Mouse (Mus musculus) liver, adult 2 months (tissue): ENCODE measurements around the gene Syt8. TPM values are rescaled to one million over a fixed set of nuclear protein-coding genes. Genes with fewer than 3 reads are reported as not detected.

Experiments used
- DNase-seq: peaks from one replicate; pipeline ENCODE4 v3.0.0-alpha.2; 2011; ENCODE audit warnings: low read depth, low spot score; ENCODE audit errors: extremely low read depth
- H3K27ac ChIP-seq: fragments of 200-500 bp; replicated peaks from 2 replicates; pipeline ENCODE4 v1.5.1; 2012; ENCODE audit warnings: low read depth, mild to moderate bottlenecking, control low read depth, inconsistent platforms, low read length; ENCODE audit not compliant: insufficient read depth
- H3K27me3 ChIP-seq: fragments of 200-500 bp; 2 replicates; pipeline ENCODE4 v1.6.1; 2012; ENCODE audit warnings: mild to moderate bottlenecking, moderate library complexity, low read length, inconsistent platforms; ENCODE audit not compliant: control insufficient read depth, insufficient read depth
- H3K36me3 ChIP-seq: fragments of 200-500 bp; 2 replicates; pipeline ENCODE4 v1.6.1; 2012; ENCODE audit warnings: low read length, inconsistent platforms; ENCODE audit not compliant: control insufficient read depth, insufficient read depth
- H3K4me1 ChIP-seq: fragments of 200-500 bp; 2 replicates; pipeline ENCODE4 v1.6.1; 2011; ENCODE audit warnings: low read length; ENCODE audit not compliant: control insufficient read depth, insufficient read depth
- H3K4me3 ChIP-seq: fragments of 200-500 bp; 2 replicates; pipeline ENCODE4 v1.5.1; 2011; ENCODE audit warnings: low read depth, mild to moderate bottlenecking, control low read depth, low read length, moderate library complexity; ENCODE audit not compliant: insufficient read depth
- H3K79me2 ChIP-seq: fragments of 200-500 bp; 2 replicates; pipeline ENCODE4 v1.6.1; 2012; ENCODE audit warnings: inconsistent platforms, mild to moderate bottlenecking, low read length, moderate library complexity; ENCODE audit not compliant: control insufficient read depth, insufficient read depth
- H3K9ac ChIP-seq: fragments of 200-500 bp; 2 replicates; pipeline ENCODE4 v1.6.1; 2012; ENCODE audit warnings: low read depth, mild to moderate bottlenecking, control low read depth, inconsistent platforms, low read length
- CTCF ChIP-seq: fragments of 200-500 bp; IDR thresholded peaks from 2 replicates; pipeline ENCODE4 v1.5.1; 2011; ENCODE audit warnings: low read depth, low read length, control low read depth
- POLR2A ChIP-seq: fragments of 200-500 bp; IDR thresholded peaks from 2 replicates; pipeline ENCODE4 v1.6.1; 2011; ENCODE audit warnings: low read length, control low read depth; ENCODE audit not compliant: insufficient read depth; ENCODE audit errors: extremely low read depth
- WGBS: fragments of 180-500 bp; shearing (Covaris S2); methylation state at CpG from one replicate; pipeline ENCODE4 v1.1.7; 2018; 5-methylcytosine and 5-hydroxymethylcytosine counted together
- polyA plus RNA-seq: library from polyadenylated mRNA; depleted of rRNA; stranded (reverse); fragments of >200 nt; gene quantifications from 2 replicates; pipeline ENCODE4 v1.2.3, GENCODE M21; 2012
- total RNA-seq: library from RNA; depleted of rRNA; stranded (reverse); fragments of >200 nt; gene quantifications from 2 replicates; pipeline ENCODE4 v1.2.3, GENCODE M21; 2014

Syt8 gene
- total and polyA plus RNA-seq, 2 experiments = not detected

DNA sequence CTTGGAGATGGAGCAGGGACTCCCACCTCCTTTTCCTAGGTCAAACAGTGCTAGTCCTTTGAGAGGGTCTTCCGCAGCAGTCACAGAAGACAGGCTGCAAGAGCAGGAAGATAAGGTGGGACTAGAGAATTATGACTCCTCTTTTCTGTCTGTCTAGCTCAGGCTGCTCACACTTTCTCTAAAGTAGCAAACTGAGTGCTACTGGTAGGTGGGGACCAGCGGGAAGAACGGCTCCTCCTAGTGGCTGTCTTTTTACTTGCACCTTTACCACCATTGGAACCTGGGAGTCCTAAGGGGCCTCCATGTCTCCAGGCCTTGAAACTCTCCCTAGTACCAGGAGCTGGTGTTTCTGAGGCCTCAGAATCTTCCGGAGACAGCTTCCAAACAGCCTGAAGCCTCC lies 874 bp downstream of the Syt8 start:
- 16% methylated on average over 4 of the region's 4 CpGs for WGBS
- H3K79me2 ChIP-seq = no peaks in the 10 kb centered on the region
- no peak overlapping the region for H3K27ac ChIP-seq
- H3K4me3 ChIP-seq = no peak overlapping the region
- no peaks in the 10 kb centered on the region for H3K36me3 ChIP-seq
- no peaks in the 10 kb centered on the region for H3K27me3 ChIP-seq
- H3K9ac ChIP-seq = no peak overlapping the region
- H3K4me1 ChIP-seq = no peaks in the 10 kb centered on the region
- peak; percentile 30 for DNase-seq
- TF ChIP-seq CTCF (peak; percentile 72), POLR2A (no peak)

DNA sequence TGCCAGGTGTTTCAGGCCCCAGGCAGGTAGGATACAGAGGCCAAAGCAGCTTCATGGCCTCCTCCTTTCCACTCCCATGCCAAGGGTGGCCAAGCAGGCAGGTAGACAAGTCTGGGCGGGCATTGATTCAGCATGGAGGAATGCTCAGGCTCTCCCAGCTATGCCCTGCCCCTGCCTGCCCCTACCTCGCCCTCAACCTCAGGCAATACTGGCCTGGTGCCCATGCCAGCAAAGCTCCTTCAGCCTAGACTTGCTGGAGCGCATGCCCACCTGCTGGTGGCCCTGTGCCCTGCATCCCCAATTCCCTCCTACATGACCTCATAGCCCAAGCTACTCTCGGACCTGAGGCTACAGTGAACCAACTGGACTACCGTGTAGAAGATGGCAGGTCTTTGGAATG lies 2.7 kb downstream of the Syt8 start:
- H3K79me2 ChIP-seq = no peaks in the 10 kb centered on the region
- no peak for TF ChIP-seq CTCF
- no peak for TF ChIP-seq POLR2A
- no peak overlapping the region for H3K4me3 ChIP-seq
- H3K36me3 ChIP-seq = no peaks in the 10 kb centered on the region
- H3K9ac ChIP-seq = no peak overlapping the region
- WGBS = 89% methylated on average over 5 of the region's 5 CpGs
- no peak for DNase-seq
- H3K27ac ChIP-seq = no peak overlapping the region
- H3K27me3 ChIP-seq = no peaks in the 10 kb centered on the region
- no peaks in the 10 kb centered on the region for H3K4me1 ChIP-seq

DNA sequence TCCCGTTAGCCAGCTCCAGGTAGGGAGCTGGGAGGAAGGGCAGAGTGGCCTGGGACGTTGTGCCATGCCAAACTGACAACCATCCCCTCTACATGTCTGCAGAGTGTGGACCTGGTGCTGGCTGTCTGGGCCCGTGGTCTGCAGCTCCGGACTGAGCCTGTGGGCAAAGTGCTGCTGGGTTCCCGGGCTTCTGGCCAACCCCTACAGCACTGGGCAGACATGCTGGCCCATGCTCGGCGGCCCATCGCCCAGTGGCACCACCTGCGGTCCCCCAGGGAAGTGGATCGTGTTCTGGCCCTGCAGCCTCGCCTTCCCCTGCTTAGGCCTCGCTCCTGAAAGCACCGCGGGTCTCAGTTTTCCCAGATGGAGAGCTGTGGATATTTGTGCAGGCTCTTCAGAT lies 5.3 kb downstream of the Syt8 start:
- H3K79me2 ChIP-seq = no peaks in the 10 kb centered on the region
- no peak for TF ChIP-seq POLR2A
- TF ChIP-seq CTCF = no peak
- H3K27ac ChIP-seq = no peak overlapping the region
- H3K27me3 ChIP-seq = no peaks in the 10 kb centered on the region
- H3K9ac ChIP-seq = no peak overlapping the region
- no peak for DNase-seq
- 88% methylated on average over 14 of the region's 14 CpGs for WGBS
- no peaks in the 10 kb centered on the region for H3K4me1 ChIP-seq
- no peak overlapping the region for H3K4me3 ChIP-seq
- H3K36me3 ChIP-seq = no peaks in the 10 kb centered on the region

DNA sequence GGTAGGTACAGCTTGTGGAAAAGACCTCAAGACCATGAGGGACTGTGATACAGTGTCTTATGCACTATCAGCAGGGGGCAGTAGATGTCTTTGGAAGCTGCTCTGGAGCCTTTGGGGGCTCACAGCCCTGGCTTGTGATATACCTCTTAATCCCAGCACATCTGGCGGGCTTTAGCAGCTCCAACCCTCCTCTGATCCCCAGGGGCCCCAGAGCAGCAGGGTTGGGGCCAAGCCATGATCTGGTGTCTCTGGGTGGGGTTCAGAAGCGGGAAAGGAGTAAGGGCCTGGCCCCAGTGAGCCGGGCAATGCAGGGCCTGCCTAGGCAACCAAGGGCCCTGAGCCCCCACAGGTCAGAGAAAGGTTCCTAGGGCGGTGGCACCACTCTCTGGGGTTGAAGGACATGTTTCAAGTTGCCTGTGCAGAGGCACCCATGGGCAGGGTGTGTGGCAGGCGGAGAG lies 6.0 kb downstream of the Syt8 start:
- Histone ChIP-seq H3K36me3 (no peaks in the 10 kb centered on the region), H3K79me2 (no peaks in the 10 kb centered on the region), H3K4me3 (no peak overlapping the region), H3K9ac (no peak overlapping the region), H3K4me1 (no peaks in the 10 kb centered on the region), H3K27me3 (no peaks in the 10 kb centered on the region), H3K27ac (no peak overlapping the region)
- TF ChIP-seq CTCF (peak; percentile 20; the same call in 1 of the 2 replicates), POLR2A (no peak)
- no peak for DNase-seq
- 90% methylated on average over 5 of the region's 5 CpGs for WGBS

DNA sequence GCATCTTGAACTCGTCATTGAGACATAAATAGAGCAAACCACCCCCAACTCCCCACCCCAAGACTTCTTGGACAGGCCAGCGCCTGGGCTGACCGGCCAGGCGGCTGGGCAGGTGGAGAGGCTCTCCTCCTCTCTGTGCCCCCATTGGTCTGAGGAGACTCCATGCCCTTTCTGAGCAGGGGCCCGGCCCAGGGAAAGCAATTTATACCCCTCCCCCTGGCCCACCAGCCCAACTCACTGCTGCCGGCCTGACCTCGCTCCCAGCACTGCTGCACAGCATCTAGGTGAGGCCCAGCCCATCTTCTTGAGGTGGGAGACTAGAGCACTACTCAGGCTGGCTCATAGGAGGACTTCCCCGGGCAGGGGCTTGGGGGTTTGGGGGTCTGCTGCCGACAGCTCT lies 6.9 kb downstream of the Syt8 start, which contains the start of gene Tnni2:
TSS of gene Tnni2 (plus strand) at position 224 of the 400 bp plus-strand sequence.
- Histone ChIP-seq H3K27me3 (no peaks in the 10 kb centered on the region), H3K9ac (no peak within 1 kb of the TSS), H3K79me2 (no peaks in the 10 kb centered on the region), H3K4me3 (no peak within 1 kb of the TSS), H3K4me1 (no peaks in the 10 kb centered on the region), H3K36me3 (no peaks in the 10 kb centered on the region), H3K27ac (no peak within 1 kb of the TSS)
- WGBS = 76% methylated on average over 9 of the region's 9 CpGs
- DNase-seq = no peak
- TF ChIP-seq POLR2A (no peak), CTCF (no peak)

DNA sequence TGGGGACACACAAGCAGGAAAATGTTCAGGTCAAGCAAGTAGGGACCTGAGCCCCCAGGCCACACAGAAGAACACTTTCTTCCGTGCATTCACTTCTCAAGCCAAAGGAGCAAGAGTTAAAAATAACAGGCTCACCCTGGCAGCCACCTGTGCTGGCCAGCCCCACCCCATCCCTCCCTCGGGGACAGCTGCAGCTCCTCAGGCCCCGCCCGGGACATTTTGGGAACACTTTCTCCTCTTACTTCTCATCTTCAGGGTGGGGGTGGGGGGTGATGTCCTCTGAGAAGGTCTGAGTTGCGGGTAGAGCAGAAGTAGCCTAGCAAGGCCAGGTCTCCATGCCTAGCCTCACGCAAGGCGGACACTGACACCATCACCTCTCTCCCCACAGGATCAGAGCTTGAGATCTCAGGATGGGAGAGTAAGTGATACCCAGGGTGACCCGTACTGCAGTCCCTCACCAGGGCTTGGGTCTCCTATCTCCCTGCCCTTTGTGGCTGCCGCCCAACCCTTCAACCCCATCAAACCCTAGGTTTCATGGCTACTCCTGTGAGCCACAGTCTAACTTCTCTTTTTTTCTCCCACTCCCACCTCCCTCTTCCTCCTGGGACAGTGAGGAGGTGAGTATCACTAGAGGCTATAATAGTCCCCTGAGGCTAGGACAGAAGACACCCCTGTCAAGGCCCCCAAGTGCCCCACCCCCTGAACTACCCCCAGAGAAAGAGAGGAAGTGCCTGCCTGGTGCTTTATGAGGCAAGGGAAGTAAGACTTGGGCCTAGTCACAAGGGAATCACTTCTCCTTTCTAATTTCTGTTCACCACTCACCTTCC lies 7.6 kb downstream of the Syt8 start:
- H3K4me1 ChIP-seq = no peaks in the 10 kb centered on the region
- H3K36me3 ChIP-seq = no peaks in the 10 kb centered on the region
- 86% methylated on average over 9 of the region's 9 CpGs for WGBS
- TF ChIP-seq CTCF (no peak), POLR2A (no peak)
- H3K9ac ChIP-seq = no peak overlapping the region
- no peaks in the 10 kb centered on the region for H3K79me2 ChIP-seq
- H3K4me3 ChIP-seq = no peak overlapping the region
- H3K27me3 ChIP-seq = no peaks in the 10 kb centered on the region
- no peak overlapping the region for H3K27ac ChIP-seq
- peak; percentile 18 for DNase-seq
